Mouse (Mus musculus) cerebellum, adult 2 months (tissue): ENCODE data around the gene 4930550C14Rik. TPM values are rescaled to one million over a fixed set of nuclear protein-coding genes. Genes with fewer than 3 reads are reported as not detected.

ENCODE experiments used
- DNase-seq, 2 experiments: peaks; one replicate each; pipeline ENCODE4 v3.0.0; 2021
- H3K27ac ChIP-seq: fragments of 200-500 bp; 2 replicates; pipeline ENCODE4 v1.5.1; 2012; ENCODE audit warnings: low read length, control low read depth, inconsistent platforms; ENCODE audit not compliant: insufficient read depth
- H3K27me3 ChIP-seq: fragments of 200-500 bp; 2 replicates; pipeline ENCODE4 v1.6.1; 2012; ENCODE audit warnings: inconsistent platforms, mild to moderate bottlenecking, low read length, moderate library complexity; ENCODE audit not compliant: control insufficient read depth, insufficient read depth
- H3K4me1 ChIP-seq: fragments of 200-500 bp; 2 replicates; pipeline ENCODE4 v1.6.1; 2011; ENCODE audit warnings: low read length; ENCODE audit not compliant: control insufficient read depth, insufficient read depth
- H3K4me3 ChIP-seq: fragments of 200-500 bp; replicated peaks from 2 replicates; pipeline ENCODE3; 2011; ENCODE audit warnings: mild to moderate bottlenecking, low read depth, low read length, control low read depth; ENCODE audit not compliant: insufficient read depth
- CTCF ChIP-seq: fragments of 200-500 bp; IDR thresholded peaks from 2 replicates; pipeline ENCODE4 v1.5.1; 2011; ENCODE audit warnings: low read depth, mild to moderate bottlenecking, control low read depth, low read length, moderate library complexity, borderline replicate concordance; ENCODE audit not compliant: insufficient read depth
- POLR2A ChIP-seq: fragments of 200-500 bp; IDR thresholded peaks from 2 replicates; pipeline ENCODE4 v1.6.1; 2011; ENCODE audit warnings: low read length, control low read depth, borderline replicate concordance; ENCODE audit not compliant: insufficient read depth
- WGBS: fragments of 180-500 bp; shearing (Covaris S2); methylation state at CpG from one replicate; pipeline ENCODE4 v1.1.7; 2018; 5-methylcytosine and 5-hydroxymethylcytosine counted together
- polyA plus RNA-seq: library from polyadenylated mRNA; depleted of rRNA; stranded (reverse); fragments of >200 nt; gene quantifications from 2 replicates; pipeline ENCODE4 v1.2.3, GENCODE M21; 2012; rRNA removed

Gene 4930550C14Rik
- polyA plus RNA-seq, 1 experiment, result 0.54 TPM

GRCm38 (mm10) chr9:53435830-53436570 is 33.9 kb downstream of the 4930550C14Rik start:
- Histone ChIP-seq H3K4me3 (no peak overlapping the region), H3K4me1 (no peaks in the 10 kb centered on the region), H3K27ac (no peak overlapping the region), H3K27me3 (no peaks in the 10 kb centered on the region)
- DNase-seq, result no peak
- TF ChIP-seq CTCF (no peak), POLR2A (no peak)
- 91% methylated on average over 14 of the region's 14 CpGs for WGBS

GRCm38 (mm10) chr9:53450609-53451008 is 48.5 kb downstream of the 4930550C14Rik start:
- DNase-seq, result no peak
- 95% methylated on average over 1 of the region's 1 CpGs for WGBS
- H3K4me1 ChIP-seq, result no peaks in the 10 kb centered on the region
- H3K27ac ChIP-seq, result no peak overlapping the region
- H3K27me3 ChIP-seq, result no peaks in the 10 kb centered on the region
- H3K4me3 ChIP-seq, result no peak overlapping the region
- TF ChIP-seq CTCF (no peak), POLR2A (no peak)

GRCm38 (mm10) chr9:53452038-53452437 is 49.9 kb downstream of the 4930550C14Rik start:
- no peaks in the 10 kb centered on the region for H3K27me3 ChIP-seq
- no peak overlapping the region for H3K27ac ChIP-seq
- 96% methylated on average over 2 of the region's 2 CpGs for WGBS
- no peak overlapping the region for H3K4me3 ChIP-seq
- TF ChIP-seq POLR2A (no peak), CTCF (no peak)
- H3K4me1 ChIP-seq, result no peaks in the 10 kb centered on the region
- DNase-seq, result no peak

GRCm38 (mm10) chr9:53472806-53473518 is 70.8 kb downstream of the 4930550C14Rik start:
- no peak for DNase-seq
- H3K4me1 ChIP-seq, result no peaks in the 10 kb centered on the region
- TF ChIP-seq CTCF (no peak), POLR2A (no peak)
- no peak overlapping the region for H3K27ac ChIP-seq
- 76% methylated on average over 9 of the region's 9 CpGs for WGBS
- no peak overlapping the region for H3K4me3 ChIP-seq
- H3K27me3 ChIP-seq, result no peaks in the 10 kb centered on the region

Other genes starting within 250 kb of the 4930550C14Rik start
- gene Ddx10, start 154.3 kb upstream of the 4930550C14Rik start, polyA plus RNA-seq, result 9.8 and 10.0 TPM in 2 replicates
- gene Exph5, start 100.7 kb upstream of the 4930550C14Rik start, polyA plus RNA-seq, result 25.2 and 32.7 TPM in 2 replicates
- 3.0 and 3.5 TPM in 2 replicates for gene Kdelc2, start 18.3 kb upstream of the 4930550C14Rik start, polyA plus RNA-seq
- gene Atm, start 134.4 kb downstream of the 4930550C14Rik start, polyA plus RNA-seq, result 7.2 and 8.0 TPM in 2 replicates
- 10.5 and 11.5 TPM in 2 replicates for gene Npat, start 134.7 kb downstream of the 4930550C14Rik start, polyA plus RNA-seq
- gene Acat1, start 208.1 kb downstream of the 4930550C14Rik start, polyA plus RNA-seq, result 80.2 and 81.6 TPM in 2 replicates